Mouse (Mus musculus): Measurements from ENCODE around the gene Sorl1.

Gene Sorl1

DNA sequence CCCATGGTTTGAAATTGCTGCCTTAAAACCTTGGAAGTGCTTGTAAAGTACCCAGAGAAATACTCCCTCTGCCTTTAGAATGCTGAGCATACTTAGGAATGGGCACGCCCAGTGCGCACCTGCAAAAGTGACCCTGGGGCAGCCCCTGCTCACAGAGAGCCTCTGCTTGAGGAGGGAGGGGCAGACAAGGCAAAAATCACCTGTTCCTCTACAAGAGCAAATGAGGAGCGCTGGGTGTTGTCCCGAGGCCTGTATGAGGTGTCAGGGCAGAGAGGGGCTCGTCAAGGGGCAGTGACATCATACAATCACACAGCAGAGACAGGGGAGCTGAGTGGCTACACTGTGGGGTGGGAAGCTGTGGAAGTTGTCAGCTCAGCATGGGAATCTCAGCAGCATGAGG is 143.3 kb downstream of the Sorl1 start:
- Histone ChIP-seq H3K36me3 (ENCODE audit: insufficient read depth, low read length) (peaks cover 86% of the 10 kb centered on the region), H3K4me1 (replicated peaks; ENCODE audit: low read depth, low read length) (peaks cover 32% of the 10 kb centered on the region), H3K9me3 (ENCODE audit: low read length) (peaks cover 8% of the 10 kb centered on the region), H3K27me3 (ENCODE audit: insufficient read depth, low read length) (no peaks in the 10 kb centered on the region), H3K4me3 (replicated peaks; ENCODE audit: low read length) (no peak overlapping the region)
- no peak for TF ChIP-seq CTCF (conservative IDR thresholded peaks at IDR 0.05; ENCODE audit: low read length)
- no peak for TF ChIP-seq NANOG (IDR thresholded peaks at IDR 0.05; ENCODE audit: borderline replicate concordance, low read length)
- no peak for TF ChIP-seq POU5F1 (IDR thresholded peaks at IDR 0.05; ENCODE audit: borderline replicate concordance, low read length)

DNA sequence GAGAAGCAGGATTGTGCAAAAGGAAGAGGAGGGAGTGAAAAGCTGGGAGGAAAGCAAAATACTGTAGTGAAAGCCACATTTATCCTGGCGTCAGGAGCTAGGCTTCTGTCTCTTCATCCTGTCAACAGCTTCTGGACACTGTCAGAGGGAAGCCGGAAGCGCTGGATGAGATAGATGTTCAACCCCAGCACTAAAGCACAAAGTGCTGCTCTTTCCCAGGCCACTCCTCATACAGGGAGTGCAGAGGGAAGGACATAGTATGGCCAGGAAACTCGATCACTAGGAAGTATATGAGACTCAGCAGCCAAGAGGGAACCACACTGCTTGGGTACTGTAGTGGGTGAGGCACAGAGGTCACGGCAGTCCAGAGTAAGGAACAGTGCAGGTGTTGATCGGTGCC is 145.7 kb downstream of the Sorl1 start:
- Histone ChIP-seq H3K4me1 (replicated peaks; ENCODE audit: low read depth, low read length) (peaks cover 36% of the 10 kb centered on the region), H3K9me3 (ENCODE audit: low read length) (peaks cover 8% of the 10 kb centered on the region), H3K27me3 (ENCODE audit: insufficient read depth, low read length) (no peaks in the 10 kb centered on the region), H3K36me3 (ENCODE audit: insufficient read depth, low read length) (peaks cover 86% of the 10 kb centered on the region), H3K4me3 (replicated peaks; ENCODE audit: low read length) (no peak overlapping the region)
- no peak for TF ChIP-seq NANOG (IDR thresholded peaks at IDR 0.05; ENCODE audit: borderline replicate concordance, low read length)
- TF ChIP-seq CTCF (conservative IDR thresholded peaks at IDR 0.05; ENCODE audit: low read length), result no peak
- TF ChIP-seq POU5F1 (IDR thresholded peaks at IDR 0.05; ENCODE audit: borderline replicate concordance, low read length), result no peak

DNA sequence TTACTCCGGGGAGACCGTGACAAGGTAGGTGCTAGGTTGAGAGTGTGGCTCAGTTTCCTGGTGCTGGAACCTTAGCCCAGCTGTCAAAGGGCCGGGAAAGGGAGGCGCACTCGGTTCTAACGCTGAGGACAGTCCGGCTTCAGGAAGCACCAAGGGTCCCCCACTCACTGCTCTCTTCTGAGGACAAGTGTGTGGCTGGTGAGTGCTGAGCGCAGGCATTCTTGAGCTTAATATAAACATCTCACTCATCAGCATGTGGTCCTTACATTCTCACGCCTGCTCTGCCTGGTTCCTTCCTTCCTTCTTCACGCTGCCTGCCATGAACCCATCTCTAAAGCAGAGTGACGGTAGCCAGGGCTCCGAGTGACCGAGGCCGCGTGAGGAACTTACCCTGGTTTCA is 148.1 kb downstream of the Sorl1 start:
- H3K27me3 ChIP-seq (ENCODE audit: insufficient read depth, low read length), result no peaks in the 10 kb centered on the region
- H3K36me3 ChIP-seq (ENCODE audit: insufficient read depth, low read length), result peaks cover 72% of the 10 kb centered on the region
- no peak overlapping the region for H3K4me3 ChIP-seq (replicated peaks; ENCODE audit: low read length)
- H3K4me1 ChIP-seq (replicated peaks; ENCODE audit: low read depth, low read length), result peaks cover 17% of the 10 kb centered on the region
- TF ChIP-seq POU5F1 (IDR thresholded peaks at IDR 0.05; ENCODE audit: borderline replicate concordance, low read length), result no peak
- no peak for TF ChIP-seq CTCF (conservative IDR thresholded peaks at IDR 0.05; ENCODE audit: low read length)
- no peak for TF ChIP-seq NANOG (IDR thresholded peaks at IDR 0.05; ENCODE audit: borderline replicate concordance, low read length)
- H3K9me3 ChIP-seq (ENCODE audit: low read length), result peaks cover 8% of the 10 kb centered on the region

DNA sequence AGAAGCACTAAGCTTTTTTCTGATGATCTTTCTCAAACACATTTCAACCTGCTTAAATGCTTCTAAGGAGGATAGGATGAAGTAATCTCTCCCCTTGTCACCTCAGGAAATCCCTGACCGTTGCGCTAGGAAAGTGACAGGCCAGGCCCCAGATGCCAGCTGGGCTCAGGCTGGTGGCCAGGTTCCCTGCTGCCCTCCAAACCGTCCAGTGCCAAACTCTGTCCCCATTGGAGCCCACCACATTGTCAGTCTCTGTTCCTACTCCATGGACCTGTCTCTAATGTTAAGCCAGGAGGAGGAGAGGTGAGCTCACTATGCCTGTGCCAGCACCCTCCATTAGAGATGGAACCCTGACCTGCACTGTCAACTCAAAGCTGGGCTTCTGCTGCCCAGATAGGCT is 149.4 kb downstream of the Sorl1 start:
- H3K9me3 ChIP-seq (ENCODE audit: low read length), result peaks cover 8% of the 10 kb centered on the region
- H3K4me1 ChIP-seq (replicated peaks; ENCODE audit: low read depth, low read length), result peaks cover 11% of the 10 kb centered on the region
- H3K4me3 ChIP-seq (replicated peaks; ENCODE audit: low read length), result no peak overlapping the region
- H3K27me3 ChIP-seq (ENCODE audit: insufficient read depth, low read length), result no peaks in the 10 kb centered on the region
- peaks cover 63% of the 10 kb centered on the region for H3K36me3 ChIP-seq (ENCODE audit: insufficient read depth, low read length)
- no peak for TF ChIP-seq NANOG (IDR thresholded peaks at IDR 0.05; ENCODE audit: borderline replicate concordance, low read length)
- TF ChIP-seq POU5F1 (IDR thresholded peaks at IDR 0.05; ENCODE audit: borderline replicate concordance, low read length), result no peak
- no peak for TF ChIP-seq CTCF (conservative IDR thresholded peaks at IDR 0.05; ENCODE audit: low read length)

DNA sequence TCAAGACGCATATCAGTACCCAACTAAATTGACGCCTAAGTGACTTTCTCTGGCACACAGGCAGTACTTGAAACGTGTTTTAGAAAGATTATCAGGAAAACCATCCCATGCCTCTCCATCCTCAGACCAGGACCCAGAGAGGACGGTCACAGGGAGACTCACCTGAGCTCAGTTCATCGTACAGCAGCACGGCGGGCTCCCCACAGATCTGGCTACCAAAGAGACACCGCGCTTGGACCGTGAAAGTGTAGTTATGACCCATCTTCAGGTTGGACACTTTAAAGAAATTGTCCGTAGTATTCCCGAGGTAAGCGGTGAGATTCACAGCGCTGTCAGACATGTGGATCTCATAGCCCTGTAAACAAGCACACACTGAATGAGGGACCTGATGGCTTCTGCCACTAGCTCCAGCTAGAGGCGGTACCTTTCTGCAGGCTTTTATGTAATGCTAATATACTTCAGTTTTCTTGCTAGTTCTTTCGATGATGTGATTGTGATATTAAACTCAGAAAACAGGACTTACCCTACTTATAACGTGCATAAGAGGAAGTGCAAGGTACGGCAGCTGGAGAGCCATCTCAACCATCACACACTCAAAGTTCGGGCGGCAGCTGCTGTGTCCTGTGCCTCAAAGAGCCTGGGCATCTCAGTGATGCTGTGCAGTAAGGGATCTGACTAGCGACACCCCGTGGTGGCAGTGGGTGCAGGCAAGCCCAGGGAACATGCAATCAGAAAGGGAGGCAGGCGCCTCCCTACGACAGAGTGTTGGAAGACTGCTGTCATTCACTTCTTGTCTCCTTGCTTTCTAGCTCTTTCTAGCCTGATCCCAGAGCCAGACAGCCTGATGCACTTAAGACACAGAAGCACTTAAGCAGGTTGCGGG is 150.1 kb downstream of the Sorl1 start:
- Histone ChIP-seq H3K27me3 (ENCODE audit: insufficient read depth, low read length) (no peaks in the 10 kb centered on the region), H3K9me3 (ENCODE audit: low read length) (peaks cover 8% of the 10 kb centered on the region), H3K4me3 (replicated peaks; ENCODE audit: low read length) (no peak overlapping the region), H3K4me1 (replicated peaks; ENCODE audit: low read depth, low read length) (peaks cover 15% of the 10 kb centered on the region), H3K36me3 (ENCODE audit: insufficient read depth, low read length) (peaks cover 68% of the 10 kb centered on the region)
- TF ChIP-seq CTCF (conservative IDR thresholded peaks at IDR 0.05; ENCODE audit: low read length) (peak; percentile 52), POU5F1 (IDR thresholded peaks at IDR 0.05; ENCODE audit: borderline replicate concordance, low read length) (no peak)

DNA sequence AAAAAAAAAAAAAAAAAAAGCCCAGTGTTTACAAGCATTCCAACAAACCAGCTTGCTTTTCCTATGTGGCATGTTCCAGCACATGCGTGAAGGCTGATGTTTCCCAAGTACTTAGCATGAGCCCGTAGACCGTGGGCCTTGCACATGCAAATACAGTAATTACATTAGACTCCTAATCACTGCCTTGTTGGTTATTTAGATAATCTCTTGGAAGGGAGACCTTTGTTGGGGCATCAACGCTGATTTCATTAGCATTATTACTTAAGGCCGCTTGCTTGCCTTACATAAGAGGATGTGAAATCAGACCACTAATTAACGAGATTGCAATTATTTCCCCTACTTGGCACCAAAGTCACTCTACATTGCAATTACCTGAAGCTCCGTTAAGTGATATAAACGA is 154.1 kb downstream of the Sorl1 start:
- H3K9me3 ChIP-seq (ENCODE audit: low read length), result no peaks in the 10 kb centered on the region
- no peaks in the 10 kb centered on the region for H3K27me3 ChIP-seq (ENCODE audit: insufficient read depth, low read length)
- H3K36me3 ChIP-seq (ENCODE audit: insufficient read depth, low read length), result peaks cover 57% of the 10 kb centered on the region
- no peak overlapping the region for H3K4me3 ChIP-seq (replicated peaks; ENCODE audit: low read length)
- H3K4me1 ChIP-seq (replicated peaks; ENCODE audit: low read depth, low read length), result peaks cover 15% of the 10 kb centered on the region
- TF ChIP-seq POU5F1 (IDR thresholded peaks at IDR 0.05; ENCODE audit: borderline replicate concordance, low read length), result no peak
- TF ChIP-seq CTCF (conservative IDR thresholded peaks at IDR 0.05; ENCODE audit: low read length), result no peak

DNA sequence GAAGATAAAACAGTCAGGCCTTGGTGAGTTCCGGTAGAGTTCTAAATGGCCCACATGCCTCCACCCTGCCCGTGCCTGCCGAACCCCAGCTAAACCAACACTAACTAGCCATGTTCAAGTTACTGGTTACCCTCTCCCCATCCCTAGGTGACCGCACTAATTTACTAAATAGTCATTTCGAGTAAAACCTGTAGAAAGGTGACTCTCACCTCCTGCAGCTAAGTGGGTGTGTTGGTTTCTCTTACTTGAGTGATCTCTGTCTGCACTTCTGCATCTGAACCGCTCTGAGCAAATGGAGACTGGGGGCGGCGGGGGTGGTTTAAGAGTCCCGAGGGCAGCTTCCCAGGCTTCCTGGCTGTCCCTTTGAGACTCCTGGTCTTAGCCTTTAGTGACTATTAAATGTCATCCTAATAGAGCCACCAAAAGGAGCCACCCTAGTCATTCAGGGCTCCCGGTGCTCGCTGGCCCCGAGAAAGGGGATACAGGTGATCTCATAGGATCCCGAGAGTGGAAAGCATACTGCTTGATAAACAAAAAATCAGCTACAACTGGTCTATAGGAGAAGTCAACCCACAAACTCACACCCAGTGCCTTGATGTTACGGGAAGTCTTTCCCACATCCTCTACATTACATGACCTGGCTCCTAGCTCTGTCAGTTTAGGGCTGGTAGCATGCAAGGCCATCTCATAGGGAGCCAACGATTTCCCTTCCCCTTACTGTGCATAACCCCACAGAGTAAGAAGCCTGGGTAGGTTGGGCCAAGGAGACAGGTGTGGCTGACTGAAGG is 155.2 kb downstream of the Sorl1 start:
- TF ChIP-seq NANOG (IDR thresholded peaks at IDR 0.05; ENCODE audit: borderline replicate concordance, low read length) (no peak), POU5F1 (IDR thresholded peaks at IDR 0.05; ENCODE audit: borderline replicate concordance, low read length) (no peak), CTCF (conservative IDR thresholded peaks at IDR 0.05; ENCODE audit: low read length) (no peak)
- H3K4me3 ChIP-seq (replicated peaks; ENCODE audit: low read length), result no peak overlapping the region
- peaks cover 9% of the 10 kb centered on the region; the same call in 1 of the 2 replicates for H3K4me1 ChIP-seq (replicated peaks; ENCODE audit: low read depth, low read length)
- H3K36me3 ChIP-seq (ENCODE audit: insufficient read depth, low read length), result peaks cover 46% of the 10 kb centered on the region
- no peaks in the 10 kb centered on the region for H3K27me3 ChIP-seq (ENCODE audit: insufficient read depth, low read length)
- H3K9me3 ChIP-seq (ENCODE audit: low read length), result no peaks in the 10 kb centered on the region

DNA sequence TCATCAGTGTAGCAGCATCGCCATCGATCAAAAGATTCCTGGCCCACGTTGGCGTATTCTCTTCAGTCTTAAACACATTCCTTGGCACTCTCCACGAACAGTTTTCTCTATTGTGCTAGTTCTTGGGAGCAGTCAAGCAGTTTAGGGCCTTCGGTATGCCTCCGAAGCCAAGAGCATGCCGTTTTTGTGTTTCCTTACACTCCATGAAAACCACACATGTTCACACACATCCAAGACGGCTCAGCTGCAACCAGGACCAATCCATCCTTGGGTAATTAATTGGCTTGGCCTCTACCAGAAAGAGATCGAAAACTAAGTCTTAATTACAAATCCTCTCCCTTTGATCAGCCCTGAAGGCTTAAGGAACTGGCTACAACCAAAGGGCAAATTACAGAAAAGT is 162.8 kb downstream of the Sorl1 start:
- TF ChIP-seq CTCF (conservative IDR thresholded peaks at IDR 0.05; ENCODE audit: low read length) (no peak), POU5F1 (IDR thresholded peaks at IDR 0.05; ENCODE audit: borderline replicate concordance, low read length) (no peak), NANOG (IDR thresholded peaks at IDR 0.05; ENCODE audit: borderline replicate concordance, low read length) (no peak)
- no peaks in the 10 kb centered on the region for H3K4me1 ChIP-seq (replicated peaks; ENCODE audit: low read depth, low read length)
- no peak overlapping the region for H3K4me3 ChIP-seq (replicated peaks; ENCODE audit: low read length)
- peaks cover 3% of the 10 kb centered on the region; the same call in 1 of the 2 replicates for H3K27me3 ChIP-seq (ENCODE audit: insufficient read depth, low read length)
- peaks cover 7% of the 10 kb centered on the region for H3K36me3 ChIP-seq (ENCODE audit: insufficient read depth, low read length)
- H3K9me3 ChIP-seq (ENCODE audit: low read length), result no peaks in the 10 kb centered on the region
